Mouse (Mus musculus): ENCODE measurements around the gene Fam102a. TPM values are rescaled to one million over a fixed set of nuclear protein-coding genes. Genes with fewer than 3 reads are reported as not detected.

Fam102a gene
- polyA plus RNA-seq, 1 experiment from 2014 or later, result 19.9 TPM

DNA sequence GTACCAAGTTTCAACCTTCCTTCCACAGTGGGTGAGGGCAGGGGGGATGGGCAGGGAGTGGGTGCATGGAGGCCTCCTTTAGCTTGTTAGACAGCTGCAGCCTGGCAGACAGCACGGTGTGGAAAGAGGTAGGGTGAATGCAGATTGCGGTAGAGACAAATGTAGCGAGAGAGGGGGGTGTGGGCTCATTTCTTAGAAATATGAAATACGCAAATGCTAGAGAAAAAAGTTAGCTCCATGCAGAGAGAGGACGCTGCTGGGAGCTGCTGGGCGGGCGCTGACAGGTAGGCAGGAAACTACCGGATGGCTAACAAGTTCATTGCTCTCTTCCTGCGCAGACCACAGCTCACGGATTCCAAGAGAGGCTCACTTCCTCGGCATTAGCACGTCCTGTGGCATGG is 41.8 kb upstream of the Fam102a start:
- TF ChIP-seq CTCF (IDR thresholded peaks at IDR 0.05; ENCODE audit: low read depth), result no peak
- no peaks in the 10 kb centered on the region for H3K27me3 ChIP-seq (ENCODE audit: insufficient read depth, low read length)
- H3K9ac ChIP-seq, result no peak overlapping the region
- H3K4me2 ChIP-seq, result no peak overlapping the region
- H3K4me3 ChIP-seq (ENCODE audit: low read depth, low read length), result no peak overlapping the region
- WGBS, result 60% methylated on average over 12 of the region's 12 CpGs
- H3K9me3 ChIP-seq (ENCODE audit: low read depth, low read length), result no peaks in the 10 kb centered on the region
- ATAC-seq (ENCODE audit: insufficient read depth) (no peak), DNase-seq (no peak)
- H3K4me1 ChIP-seq (ENCODE audit: insufficient read depth), result no peaks in the 10 kb centered on the region
- H3K27ac ChIP-seq (ENCODE audit: low read depth), result no peak overlapping the region
- no peaks in the 10 kb centered on the region for H3K36me3 ChIP-seq (ENCODE audit: insufficient read depth)

GRCm38 (mm10) chr2:32494522-32494921 is 40.6 kb upstream of the Fam102a start:
- WGBS, result 48% methylated on average over 2 of the region's 2 CpGs
- no peaks in the 10 kb centered on the region for H3K4me1 ChIP-seq (ENCODE audit: insufficient read depth)
- no peak overlapping the region for H3K27ac ChIP-seq (ENCODE audit: low read depth)
- H3K4me3 ChIP-seq (ENCODE audit: low read depth, low read length), result no peak overlapping the region
- no peaks in the 10 kb centered on the region for H3K36me3 ChIP-seq (ENCODE audit: insufficient read depth)
- H3K9ac ChIP-seq, result no peak overlapping the region
- no peak for TF ChIP-seq CTCF (IDR thresholded peaks at IDR 0.05; ENCODE audit: low read depth)
- H3K9me3 ChIP-seq (ENCODE audit: low read depth, low read length), result peaks cover 6% of the 10 kb centered on the region; the same call in 1 of the 2 replicates
- no peaks in the 10 kb centered on the region for H3K27me3 ChIP-seq (ENCODE audit: insufficient read depth, low read length)
- ATAC-seq (ENCODE audit: insufficient read depth) (no peak), DNase-seq (no peak)
- no peak overlapping the region for H3K4me2 ChIP-seq

GRCm38 (mm10) chr2:32495185-32495726 is 39.9 kb upstream of the Fam102a start:
- DNase-seq (peak; percentile 46), ATAC-seq (ENCODE audit: insufficient read depth) (peak; percentile 35; the same call in 1 of the 2 replicates)
- no peaks in the 10 kb centered on the region for H3K27me3 ChIP-seq (ENCODE audit: insufficient read depth, low read length)
- 49% methylated on average over 20 of the region's 20 CpGs for WGBS
- H3K4me2 ChIP-seq, result peak overlapping the region; percentile 32
- 0 out of 2 replicates have a peak overlapping the region, but pooled peaks have one; percentile 32 for H3K27ac ChIP-seq (ENCODE audit: low read depth)
- H3K4me1 ChIP-seq (ENCODE audit: insufficient read depth), result no peaks in the 10 kb centered on the region
- no peak for TF ChIP-seq CTCF (IDR thresholded peaks at IDR 0.05; ENCODE audit: low read depth)
- no peaks in the 10 kb centered on the region for H3K36me3 ChIP-seq (ENCODE audit: insufficient read depth)
- peaks cover 6% of the 10 kb centered on the region; the same call in 1 of the 2 replicates for H3K9me3 ChIP-seq (ENCODE audit: low read depth, low read length)
- H3K9ac ChIP-seq, result no peak overlapping the region
- H3K4me3 ChIP-seq (ENCODE audit: low read depth, low read length), result no peak overlapping the region

GRCm38 (mm10) chr2:32496190-32496589 is 38.9 kb upstream of the Fam102a start:
- ATAC-seq (ENCODE audit: insufficient read depth) (no peak), DNase-seq (no peak)
- H3K4me2 ChIP-seq, result no peak overlapping the region
- TF ChIP-seq CTCF (IDR thresholded peaks at IDR 0.05; ENCODE audit: low read depth), result no peak
- no peaks in the 10 kb centered on the region for H3K4me1 ChIP-seq (ENCODE audit: insufficient read depth)
- 61% methylated on average over 5 of the region's 5 CpGs for WGBS
- no peaks in the 10 kb centered on the region for H3K27me3 ChIP-seq (ENCODE audit: insufficient read depth, low read length)
- no peaks in the 10 kb centered on the region for H3K36me3 ChIP-seq (ENCODE audit: insufficient read depth)
- no peak overlapping the region for H3K27ac ChIP-seq (ENCODE audit: low read depth)
- no peak overlapping the region for H3K4me3 ChIP-seq (ENCODE audit: low read depth, low read length)
- H3K9me3 ChIP-seq (ENCODE audit: low read depth, low read length), result peaks cover 6% of the 10 kb centered on the region; the same call in 1 of the 2 replicates
- H3K9ac ChIP-seq, result no peak overlapping the region

- Histone ChIP-seq H3K4me3 (ENCODE audit: low read depth, low read length) (no peak overlapping the region), H3K9ac (no peak overlapping the region), H3K4me2 (no peak overlapping the region), H3K27me3 (ENCODE audit: insufficient read depth, low read length) (no peaks in the 10 kb centered on the region), H3K4me1 (ENCODE audit: insufficient read depth) (no peaks in the 10 kb centered on the region), H3K27ac (ENCODE audit: low read depth) (peak overlapping the region; percentile 13; the same call in 1 of the 2 replicates), H3K9me3 (ENCODE audit: low read depth, low read length) (peaks cover 6% of the 10 kb centered on the region; the same call in 1 of the 2 replicates), H3K36me3 (ENCODE audit: insufficient read depth) (no peaks in the 10 kb centered on the region)
- no peak for ATAC-seq (ENCODE audit: insufficient read depth)
- WGBS, result 64% methylated on average over 4 of the region's 4 CpGs
- no peak for TF ChIP-seq CTCF (IDR thresholded peaks at IDR 0.05; ENCODE audit: low read depth)
- peak; percentile 74 for DNase-seq
These were observed 35.8 kb upstream of the Fam102a start for GRCm38 (mm10) chr2:32499365-32499764.

GRCm38 (mm10) chr2:32500461-32500860 is 34.7 kb upstream of the Fam102a start:
- DNase-seq, result peak; percentile 44
- no peak overlapping the region for H3K9ac ChIP-seq
- no peak overlapping the region for H3K27ac ChIP-seq (ENCODE audit: low read depth)
- peaks cover 6% of the 10 kb centered on the region; the same call in 1 of the 2 replicates for H3K9me3 ChIP-seq (ENCODE audit: low read depth, low read length)
- no peaks in the 10 kb centered on the region for H3K4me1 ChIP-seq (ENCODE audit: insufficient read depth)
- 62% methylated on average over 5 of the region's 5 CpGs for WGBS
- no peak for TF ChIP-seq CTCF (IDR thresholded peaks at IDR 0.05; ENCODE audit: low read depth)
- no peaks in the 10 kb centered on the region for H3K27me3 ChIP-seq (ENCODE audit: insufficient read depth, low read length)
- no peak overlapping the region for H3K4me3 ChIP-seq (ENCODE audit: low read depth, low read length)
- no peak for ATAC-seq (ENCODE audit: insufficient read depth)
- H3K4me2 ChIP-seq, result no peak overlapping the region
- H3K36me3 ChIP-seq (ENCODE audit: insufficient read depth), result no peaks in the 10 kb centered on the region

GRCm38 (mm10) chr2:32501754-32502324 is 33.3 kb upstream of the Fam102a start:
- 52% methylated on average over 5 of the region's 5 CpGs for WGBS
- ATAC-seq (ENCODE audit: insufficient read depth), result no peak

More at GRCm38 (mm10) chr2:32501754-32502324, 33.3 kb upstream of the Fam102a start:
- no peak overlapping the region for H3K27ac ChIP-seq (ENCODE audit: low read depth)
- no peak for DNase-seq
- H3K9me3 ChIP-seq (ENCODE audit: low read depth, low read length), result peaks cover 6% of the 10 kb centered on the region; the same call in 1 of the 2 replicates
- H3K4me3 ChIP-seq (ENCODE audit: low read depth, low read length), result no peak overlapping the region
- H3K4me2 ChIP-seq, result no peak overlapping the region
- H3K27me3 ChIP-seq (ENCODE audit: insufficient read depth, low read length), result no peaks in the 10 kb centered on the region
- no peaks in the 10 kb centered on the region for H3K4me1 ChIP-seq (ENCODE audit: insufficient read depth)
- H3K36me3 ChIP-seq (ENCODE audit: insufficient read depth), result no peaks in the 10 kb centered on the region
- no peak for TF ChIP-seq CTCF (IDR thresholded peaks at IDR 0.05; ENCODE audit: low read depth)
- H3K9ac ChIP-seq, result no peak overlapping the region; the same call in 1 of the 2 replicates
